Mouse (Mus musculus): ENCODE measurements around the gene Pbx1. TPM values are rescaled to one million over a fixed set of nuclear protein-coding genes. Genes with fewer than 3 reads are reported as not detected.

Pbx1 gene
- total and polyA plus RNA-seq, 3 experiments, result 0.10 TPM; not detected in 2

- Histone ChIP-seq H3K4me1 (ENCODE audit: control insufficient read depth in 1 of 2, insufficient read depth in 2 of 2, low read length in 2 of 2) (no peaks in the 10 kb centered on the region), H3K79me2 (ENCODE audit: control insufficient read depth, insufficient read depth, low read length, poor library complexity) (no peaks in the 10 kb centered on the region), H3K36me3 (ENCODE audit: control insufficient read depth in 1 of 2, insufficient read depth in 2 of 2, low read length in 2 of 2) (no peaks in the 10 kb centered on the region), H3K4me3 (ENCODE audit: control insufficient read depth in 1 of 2, insufficient read depth in 1 of 2, low read depth in 2 of 2, low read length in 2 of 2) (no peak overlapping the region), H3K9me3 (replicated peaks; ENCODE audit: insufficient read depth, low read length) (no peaks in the 10 kb centered on the region), H3K27me3 (ENCODE audit: control insufficient read depth in 1 of 2, insufficient read depth in 2 of 2, low read length in 2 of 2) (no peaks in the 10 kb centered on the region), H3K9ac (ENCODE audit: control insufficient read depth, low read depth, low read length, poor library complexity, severe bottlenecking) (no peak overlapping the region), H3K27ac (ENCODE audit: control insufficient read depth, low read depth, low read length) (no peak overlapping the region)
- TF ChIP-seq GATA1 (IDR thresholded peaks at IDR 0.05; ENCODE audit: low read depth, low read length) (no peak), E2F4 (IDR thresholded peaks at IDR 0.05; ENCODE audit: borderline replicate concordance, low read depth, low read length) (no peak), MYC (IDR thresholded peaks at IDR 0.05; ENCODE audit: low read depth, low read length) (no peak), HCFC1 (IDR thresholded peaks at IDR 0.05; ENCODE audit: low read depth, low read length) (no peak), UBTF (IDR thresholded peaks at IDR 0.05; ENCODE audit: borderline replicate concordance, insufficient read depth, low read depth, low read length) (no peak), ZNF384 (IDR thresholded peaks at IDR 0.05; ENCODE audit: low read depth, low read length) (no peak), KAT2A (conservative IDR thresholded peaks at IDR 0.05; ENCODE audit: low read depth, low read length) (no peak), JUND (IDR thresholded peaks at IDR 0.05; ENCODE audit: low read depth, low read length) (no peak), SMC3 (IDR thresholded peaks at IDR 0.05; ENCODE audit: low read depth, low read length) (no peak), BHLHE40 (IDR thresholded peaks at IDR 0.05; ENCODE audit: borderline replicate concordance, low read depth, low read length) (no peak), TAL1 (IDR thresholded peaks at IDR 0.05; ENCODE audit: low read length) (no peak), MXI1 (IDR thresholded peaks at IDR 0.05; ENCODE audit: low read depth, low read length) (no peak), CHD1 (IDR thresholded peaks at IDR 0.05; ENCODE audit: low read depth, low read length) (no peak), NRF1 (IDR thresholded peaks at IDR 0.05; ENCODE audit: insufficient read depth, low read depth, low read length, poor library complexity, severe bottlenecking) (no peak), MEF2A (IDR thresholded peaks at IDR 0.05; ENCODE audit: extremely low read depth, insufficient replicate concordance, low read depth, low read length, poor library complexity, severe bottlenecking) (no peak), MYB (IDR thresholded peaks at IDR 0.05; ENCODE audit: low read depth, low read length) (no peak), POLR2AphosphoS5 (IDR thresholded peaks at IDR 0.05; ENCODE audit: borderline replicate concordance, low read depth, low read length) (no peak)
- DNase-seq (ENCODE audit: low read depth, low spot score), result no peak
Observed at GRCm38 (mm10) chr1:168459426-168459825, 27.4 kb upstream of the Pbx1 start.

GRCm38 (mm10) chr1:168457191-168457747 lies 25.2 kb upstream of the Pbx1 start:
- Histone ChIP-seq H3K4me3 (ENCODE audit: control insufficient read depth in 1 of 2, insufficient read depth in 1 of 2, low read depth in 2 of 2, low read length in 2 of 2) (no peak overlapping the region), H3K79me2 (ENCODE audit: control insufficient read depth, insufficient read depth, low read length, poor library complexity) (no peaks in the 10 kb centered on the region), H3K27ac (ENCODE audit: control insufficient read depth, low read depth, low read length) (no peak overlapping the region), H3K4me1 (ENCODE audit: control insufficient read depth in 1 of 2, insufficient read depth in 2 of 2, low read length in 2 of 2) (no peaks in the 10 kb centered on the region), H3K9ac (ENCODE audit: control insufficient read depth, low read depth, low read length, poor library complexity, severe bottlenecking) (no peak overlapping the region), H3K9me3 (replicated peaks; ENCODE audit: insufficient read depth, low read length) (no peaks in the 10 kb centered on the region), H3K36me3 (ENCODE audit: control insufficient read depth in 1 of 2, insufficient read depth in 2 of 2, low read length in 2 of 2) (no peaks in the 10 kb centered on the region), H3K27me3 (ENCODE audit: control insufficient read depth in 1 of 2, insufficient read depth in 2 of 2, low read length in 2 of 2) (no peaks in the 10 kb centered on the region)
- no peak for DNase-seq (ENCODE audit: low read depth, low spot score)
- TF ChIP-seq SMC3 (IDR thresholded peaks at IDR 0.05; ENCODE audit: low read depth, low read length), result no peak
- no peak for TF ChIP-seq BHLHE40 (IDR thresholded peaks at IDR 0.05; ENCODE audit: borderline replicate concordance, low read depth, low read length)
- no peak for TF ChIP-seq EP300 (IDR thresholded peaks at IDR 0.05; ENCODE audit: low read depth in 1 of 2, low read length in 2 of 2)
- no peak for TF ChIP-seq TCF12 (IDR thresholded peaks at IDR 0.05; ENCODE audit: low read depth, low read length)
- TF ChIP-seq NRF1 (IDR thresholded peaks at IDR 0.05; ENCODE audit: insufficient read depth, low read depth, low read length, poor library complexity, severe bottlenecking), result no peak
- no peak for TF ChIP-seq TBP (IDR thresholded peaks at IDR 0.05; ENCODE audit: low read depth, low read length)
- no peak for TF ChIP-seq UBTF (IDR thresholded peaks at IDR 0.05; ENCODE audit: borderline replicate concordance, insufficient read depth, low read depth, low read length)
- no peak for TF ChIP-seq RAD21 (IDR thresholded peaks at IDR 0.05; ENCODE audit: low read depth, low read length)
- no peak for TF ChIP-seq E2F4 (IDR thresholded peaks at IDR 0.05; ENCODE audit: borderline replicate concordance, low read depth, low read length)
- no peak for TF ChIP-seq KAT2A (conservative IDR thresholded peaks at IDR 0.05; ENCODE audit: low read depth, low read length)
- TF ChIP-seq POLR2AphosphoS2 (IDR thresholded peaks at IDR 0.05; ENCODE audit: low read length), result no peak
- TF ChIP-seq ZNF384 (IDR thresholded peaks at IDR 0.05; ENCODE audit: low read depth, low read length), result no peak
- no peak for TF ChIP-seq MYC (IDR thresholded peaks at IDR 0.05; ENCODE audit: low read depth, low read length)
- no peak for TF ChIP-seq ELF1 (IDR thresholded peaks at IDR 0.05; ENCODE audit: low read depth, low read length)
- TF ChIP-seq USF1 (IDR thresholded peaks at IDR 0.05; ENCODE audit: low read depth, low read length), result no peak

Measured in MEL (cell line).